Mouse (Mus musculus): ENCODE measurements around the gene Myrfl. TPM values are rescaled to one million over a fixed set of nuclear protein-coding genes. Genes with fewer than 3 reads are reported as not detected.

The Myrfl gene
- total RNA-seq, 2 experiments from 2014 or later: 0.58 to 0.71 TPM

GRCm38 (mm10) chr10:116915286-116915685, 18.6 kb upstream of the Myrfl start:
- intact Hi-C loops (cut with DNase I): no loop called here
- no peak for DNase-seq (ENCODE audit: extremely low spot score in 1 of 2, low spot score in 2 of 2)

- no peak for DNase-seq (ENCODE audit: extremely low spot score in 1 of 2, low spot score in 2 of 2)
- intact Hi-C loops (cut with DNase I): no loop called here
Observed at GRCm38 (mm10) chr10:116914586-116914985, 17.9 kb upstream of the Myrfl start.

- intact Hi-C loops (cut with DNase I): no loop called here
- no peak for DNase-seq (ENCODE audit: extremely low spot score in 1 of 2, low spot score in 2 of 2)
Observed at GRCm38 (mm10) chr10:116913647-116914273, 17.0 kb upstream of the Myrfl start.

DNA sequence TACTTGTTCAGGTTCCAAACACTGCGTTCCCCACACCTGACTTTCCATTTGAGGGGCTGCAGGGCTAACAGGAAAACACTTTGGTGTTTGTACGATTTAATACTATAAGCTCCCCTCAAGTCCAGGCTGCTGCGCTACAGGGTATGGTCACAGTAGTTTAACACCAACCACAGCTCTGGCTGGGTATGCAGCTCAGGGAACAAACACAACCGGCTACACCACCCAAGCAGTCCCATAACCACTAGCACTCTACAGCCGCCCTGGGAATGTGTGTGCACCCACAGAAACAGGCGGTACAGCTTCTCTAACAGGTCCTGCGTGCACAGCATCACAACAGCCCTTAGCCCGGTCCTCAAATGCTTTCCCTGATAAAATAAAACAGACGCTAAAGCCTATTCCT, 16.1 kb upstream of the Myrfl start:
- intact Hi-C loops (cut with DNase I): no loop called here
- DNase-seq (ENCODE audit: extremely low spot score in 1 of 2, low spot score in 2 of 2): no peak

GRCm38 (mm10) chr10:116908901-116909642, 12.4 kb upstream of the Myrfl start:
- intact Hi-C loops (cut with DNase I): no loop called here
- DNase-seq (ENCODE audit: extremely low spot score in 1 of 2, low spot score in 2 of 2): no peak

GRCm38 (mm10) chr10:116906794-116907193, 10.1 kb upstream of the Myrfl start:
- intact Hi-C loops (cut with DNase I): no loop called here

DNA sequence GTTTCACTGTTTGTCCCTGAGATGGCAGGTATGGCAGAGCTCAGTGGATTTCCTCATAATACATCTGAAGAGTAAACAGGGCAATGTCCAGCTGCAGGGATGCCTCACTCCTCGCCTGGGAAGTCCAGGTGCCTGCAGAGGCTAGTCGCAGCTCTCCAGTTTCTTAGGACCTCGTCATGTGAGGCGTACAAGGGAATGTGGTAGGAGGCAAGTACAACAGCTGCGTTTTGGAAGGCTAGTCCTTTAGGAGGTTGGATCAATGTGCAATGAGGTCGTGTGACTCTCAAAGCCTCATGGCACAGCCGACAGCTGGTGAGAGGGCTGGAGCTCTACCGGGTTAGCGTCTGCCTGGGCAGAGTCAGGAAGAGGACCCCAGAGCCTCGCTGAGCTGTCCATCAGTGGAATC, 7.8 kb upstream of the Myrfl start:
- no peak for DNase-seq (ENCODE audit: extremely low spot score in 1 of 2, low spot score in 2 of 2)
- intact Hi-C loops (cut with DNase I): no loop called here

More at GRCm38 (mm10) chr10:116906794-116907193, 10.1 kb upstream of the Myrfl start:
- DNase-seq (ENCODE audit: extremely low spot score in 1 of 2, low spot score in 2 of 2): no peak

- DNase-seq (ENCODE audit: extremely low spot score in 1 of 2, low spot score in 2 of 2): no peak
- intact Hi-C loops (cut with DNase I): no loop called here
Observed at GRCm38 (mm10) chr10:116895108-116895833, 1.4 kb downstream of the Myrfl start.

DNA sequence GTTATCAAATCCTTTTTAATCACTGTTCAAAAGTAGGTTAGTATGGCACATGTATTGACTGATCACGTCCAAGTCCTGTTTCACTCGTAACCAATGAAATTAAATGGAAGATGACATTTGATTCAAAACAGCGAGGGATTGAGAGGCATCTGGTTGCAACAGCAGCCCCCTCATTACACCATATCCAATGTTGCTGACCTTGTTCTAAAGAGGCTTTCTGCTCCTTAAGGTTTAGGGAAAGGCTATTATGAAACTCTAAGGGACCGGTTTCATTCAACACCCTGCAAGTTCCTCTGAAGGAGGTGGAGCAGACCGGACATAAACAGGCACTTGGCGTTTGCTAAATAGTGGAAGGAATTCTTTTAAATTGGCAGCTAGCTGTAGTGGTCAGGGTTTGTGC, 2.2 kb downstream of the Myrfl start:
- intact Hi-C loops (cut with DNase I): no loop called here
- no peak for DNase-seq (ENCODE audit: extremely low spot score in 1 of 2, low spot score in 2 of 2)

DNA sequence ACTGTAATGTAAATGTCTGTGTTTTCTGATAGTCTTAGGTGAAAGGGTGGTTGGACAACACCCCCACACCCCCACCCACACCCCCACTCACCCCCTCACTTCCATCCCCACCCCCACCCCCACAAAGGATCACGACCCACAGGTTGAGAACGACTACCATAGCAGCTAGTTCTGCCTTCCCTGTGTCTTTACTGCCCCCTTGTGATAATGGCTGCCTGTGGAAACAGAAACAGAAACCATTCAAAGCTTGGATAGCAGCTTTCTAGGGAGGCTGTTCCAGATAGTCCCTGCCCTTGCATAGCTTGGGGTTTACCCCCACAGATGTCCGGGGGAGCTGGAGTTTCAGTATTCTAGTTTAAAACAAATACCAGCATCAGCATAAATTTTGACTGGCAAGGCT, 3.0 kb downstream of the Myrfl start:
- peak; percentile 30 to 47 for DNase-seq (ENCODE audit: extremely low spot score in 1 of 2, low spot score in 2 of 2)
- intact Hi-C loops (cut with DNase I): no loop called here

GRCm38 (mm10) chr10:116890587-116890986, 6.1 kb downstream of the Myrfl start:
- no peak for DNase-seq (ENCODE audit: extremely low spot score in 1 of 2, low spot score in 2 of 2)
- intact Hi-C loops (cut with DNase I): no loop called here

GRCm38 (mm10) chr10:116884552-116884951, 12.2 kb downstream of the Myrfl start:
- intact Hi-C loops (cut with DNase I): no loop called here
- DNase-seq (ENCODE audit: extremely low spot score in 1 of 2, low spot score in 2 of 2): no peak

DNA sequence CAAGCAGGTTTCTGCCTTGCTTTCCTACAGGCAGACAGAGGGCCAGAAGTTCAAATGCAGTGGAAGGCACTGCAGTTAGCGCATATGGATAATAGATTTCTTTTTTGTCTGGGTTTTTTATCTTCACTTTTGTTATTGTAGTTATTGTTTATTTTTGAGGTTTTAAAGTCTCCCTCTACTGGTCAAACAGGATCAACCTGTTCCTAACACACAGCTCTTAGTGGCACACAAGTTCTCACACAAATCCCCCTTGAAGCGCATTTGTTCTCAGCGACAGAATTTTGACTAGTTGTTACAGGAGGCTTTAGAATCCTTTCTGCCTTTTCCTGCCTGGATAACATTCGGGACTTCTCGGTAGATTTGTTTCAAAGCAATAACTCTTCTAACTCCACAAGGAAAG, 13.2 kb downstream of the Myrfl start:
- DNase-seq (ENCODE audit: extremely low spot score in 1 of 2, low spot score in 2 of 2): no peak
- intact Hi-C loops (cut with DNase I): no loop called here

DNA sequence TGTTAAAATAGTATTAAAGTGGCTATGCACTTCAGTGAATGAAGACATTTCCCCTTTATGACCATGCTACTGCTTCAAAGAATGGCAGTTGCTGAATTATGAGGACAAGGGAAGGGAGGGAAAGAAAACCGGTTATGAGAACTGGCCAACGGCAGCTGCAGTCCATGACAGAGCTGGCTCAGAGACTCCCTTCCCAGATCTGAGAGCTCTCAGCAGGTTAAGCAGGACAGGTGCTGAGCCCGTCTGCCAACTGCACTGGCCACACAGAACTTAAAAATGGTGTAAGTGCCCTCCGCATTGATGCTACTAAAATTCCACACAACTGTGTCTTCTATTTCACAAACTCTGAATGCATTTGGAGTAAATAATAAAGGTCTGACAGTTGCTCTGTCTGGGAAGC, 19.3 kb downstream of the Myrfl start:
- DNase-seq (ENCODE audit: extremely low spot score in 1 of 2, low spot score in 2 of 2): no peak
- intact Hi-C loops (cut with DNase I): no loop called here

GRCm38 (mm10) chr10:116874490-116874889, 22.2 kb downstream of the Myrfl start:
- intact Hi-C loops (cut with DNase I): no loop called here
- DNase-seq (ENCODE audit: extremely low spot score in 1 of 2, low spot score in 2 of 2): no peak

DNA sequence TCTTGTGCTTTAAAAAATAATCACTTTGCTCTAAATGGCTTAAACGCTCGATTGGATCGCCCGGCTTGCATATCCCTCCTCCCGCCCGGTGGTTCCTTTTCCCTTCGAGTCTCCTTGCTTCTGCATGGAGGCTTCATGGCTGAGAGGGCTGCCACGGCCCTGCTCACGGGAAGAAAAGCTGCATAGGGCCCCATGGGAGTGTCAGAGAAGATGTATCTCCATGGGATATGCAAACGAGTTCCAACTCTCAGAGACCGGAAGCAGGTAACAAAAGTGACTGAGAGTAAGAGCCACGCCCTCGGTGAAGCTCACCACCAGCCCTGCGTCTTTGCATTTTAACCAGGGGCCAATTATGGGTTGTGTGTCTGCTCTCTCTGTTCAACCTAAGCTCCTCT, 24.7 kb downstream of the Myrfl start:
- DNase-seq (ENCODE audit: extremely low spot score in 1 of 2, low spot score in 2 of 2): no peak
- intact Hi-C loops (cut with DNase I): no loop called here

DNA sequence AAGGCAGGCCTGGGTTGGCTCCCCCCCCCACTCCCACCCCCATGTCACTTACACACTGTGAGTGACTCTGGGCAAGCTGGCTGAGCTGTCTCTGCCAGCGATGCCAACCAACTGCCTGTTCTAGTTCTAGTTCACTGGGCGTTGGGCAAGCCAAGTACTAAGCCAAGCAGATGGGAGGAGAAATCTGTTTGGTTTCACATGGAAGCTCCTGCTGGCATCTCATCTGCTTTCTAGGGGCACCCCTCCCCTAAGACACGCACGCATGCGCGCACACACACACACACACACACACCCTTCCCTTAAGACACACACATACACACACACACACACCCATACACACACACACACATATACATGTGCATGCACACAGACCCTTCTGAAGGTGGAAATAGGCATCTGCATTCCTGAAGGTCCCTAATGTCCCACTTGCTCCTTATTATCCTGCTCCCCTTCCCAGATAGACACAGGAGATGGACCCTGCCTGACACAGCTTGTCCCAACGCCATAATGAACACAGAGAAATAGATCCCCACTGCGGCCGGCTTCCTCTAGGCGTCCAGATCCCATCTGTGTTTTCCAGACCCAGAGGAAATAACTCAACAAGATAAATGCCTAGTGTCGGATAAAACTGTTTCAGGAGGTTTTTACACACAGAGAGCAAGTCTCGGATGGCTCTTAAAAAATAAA, 25.2 kb downstream of the Myrfl start:
- intact Hi-C loops (cut with DNase I): no loop called here
- DNase-seq (ENCODE audit: extremely low spot score in 1 of 2, low spot score in 2 of 2): peak in 1 of 2 experiments; percentile 43

DNA sequence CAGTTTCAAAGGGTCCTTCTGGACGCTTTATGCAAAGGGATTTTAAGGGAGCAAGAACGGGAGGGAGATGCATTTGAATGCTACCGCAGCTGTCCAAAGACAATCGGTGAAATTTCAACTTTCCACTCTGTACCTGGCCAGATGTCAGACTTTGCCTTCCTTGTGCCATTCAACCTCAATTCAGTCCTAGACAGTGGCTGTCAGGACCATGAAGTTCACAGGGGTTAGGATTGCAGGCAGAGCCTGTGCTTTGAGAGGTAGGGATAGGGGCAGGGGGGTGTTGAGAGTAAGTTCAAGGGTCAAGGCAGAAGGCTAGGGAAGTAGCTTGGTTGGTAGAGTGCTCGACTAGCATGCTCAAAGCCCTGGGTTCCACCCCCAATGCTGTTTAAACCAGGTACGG, 25.9 kb downstream of the Myrfl start:
- DNase-seq (ENCODE audit: extremely low spot score in 1 of 2, low spot score in 2 of 2): no peak
- intact Hi-C loops (cut with DNase I): no loop called here

DNA sequence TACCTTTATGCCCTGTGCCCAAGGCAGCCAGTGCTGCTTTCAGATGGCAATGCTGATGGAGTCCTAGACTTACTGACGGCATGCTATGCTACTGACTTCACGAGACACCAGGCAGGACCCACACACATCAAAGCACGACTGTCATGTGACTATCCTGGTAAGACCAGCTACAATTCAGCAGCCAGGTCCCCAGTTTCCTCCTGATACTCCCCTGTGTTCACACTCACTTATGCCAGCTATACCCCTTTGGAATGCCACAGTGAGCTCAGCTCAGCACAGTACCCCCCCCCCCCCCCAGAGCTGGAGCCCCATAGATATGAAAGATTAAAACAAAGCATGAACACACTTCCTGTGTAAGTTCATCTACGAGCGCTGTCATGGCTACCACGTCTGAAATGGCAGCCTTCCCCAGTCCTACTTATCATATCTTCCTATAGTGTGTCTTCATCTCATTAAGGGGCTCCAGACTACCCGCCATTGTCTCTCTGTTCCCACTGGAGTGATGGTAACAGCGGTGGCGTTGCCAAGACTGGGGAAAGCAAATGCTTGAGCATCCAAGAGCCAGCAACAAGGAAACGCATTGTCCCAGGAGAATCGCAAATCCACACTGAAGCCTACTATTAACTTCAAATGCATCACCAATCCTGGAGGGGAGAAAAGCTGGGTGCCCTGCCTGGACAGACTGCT, 43.4 kb downstream of the Myrfl start:
- no peak for DNase-seq (ENCODE audit: extremely low spot score in 1 of 2, low spot score in 2 of 2)
- intact Hi-C loops (cut with DNase I): no loop called here
